Mouse (Mus musculus) heart, postnatal 4 days (tissue): Measurements from ENCODE around the gene Bag5. TPM values are rescaled to one million over a fixed set of nuclear protein-coding genes. Genes with fewer than 3 reads are reported as not detected.
A peak's percentile ranks its signal among the peaks of the same experiment; 100 is the strongest.
"Not testable (repeated sequence)": the region's sequence is repeated elsewhere in the genome, so short reads cannot be mapped to it uniquely, and the experiment has no call there.

Experiments used
- DNase-seq: peaks from one replicate; pipeline ENCODE4 v3.0.0; 2021
- total RNA-seq, 2 experiments: library from RNA; stranded (reverse); gene quantifications; 2 replicates each; pipeline ENCODE4 v1.2.3; 2021

The Bag5 gene
- total RNA-seq: 10 to 100 TPM; 29.3 to 32.6 TPM

DNA sequence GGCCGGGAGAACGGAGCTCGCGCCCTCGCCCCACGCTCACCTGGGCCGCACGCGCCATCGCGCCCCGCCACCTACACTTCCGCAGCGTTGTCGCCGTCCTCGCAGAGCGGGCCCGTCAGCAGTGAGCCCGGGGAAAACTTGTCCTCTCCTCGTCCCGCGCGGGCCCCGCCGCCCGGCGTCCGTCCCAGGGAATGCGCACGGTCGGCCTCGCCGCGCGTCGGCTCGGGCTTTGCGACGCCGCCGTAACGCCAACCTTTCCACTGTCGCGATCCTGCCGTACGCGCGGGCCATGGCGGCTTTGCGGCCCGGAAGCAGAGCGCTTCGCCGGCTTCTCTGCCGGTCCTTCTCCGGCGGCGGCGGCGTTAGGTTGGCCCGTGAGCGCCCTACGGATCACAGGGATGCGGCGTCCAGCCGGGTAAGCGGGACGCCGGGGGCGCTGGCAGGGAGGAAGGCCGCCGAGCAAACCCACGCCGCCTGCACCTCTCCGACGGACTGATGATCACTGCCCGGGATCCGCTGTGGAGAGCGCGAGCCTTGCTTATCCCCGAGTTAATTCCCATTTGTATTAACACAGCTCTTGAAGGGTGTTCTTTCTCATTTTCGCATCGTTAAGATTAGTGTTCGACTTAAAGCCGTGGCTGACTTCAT lies at the start of gene Bag5, which contains the start of gene Apopt1:
Gene Bag5, minus strand, starts transcription at position 254 of the 648 bp plus-strand sequence.
Gene Apopt1, plus strand, starts transcription at position 258 of the 648 bp plus-strand sequence.
- peak; percentile 93 for DNase-seq

DNA sequence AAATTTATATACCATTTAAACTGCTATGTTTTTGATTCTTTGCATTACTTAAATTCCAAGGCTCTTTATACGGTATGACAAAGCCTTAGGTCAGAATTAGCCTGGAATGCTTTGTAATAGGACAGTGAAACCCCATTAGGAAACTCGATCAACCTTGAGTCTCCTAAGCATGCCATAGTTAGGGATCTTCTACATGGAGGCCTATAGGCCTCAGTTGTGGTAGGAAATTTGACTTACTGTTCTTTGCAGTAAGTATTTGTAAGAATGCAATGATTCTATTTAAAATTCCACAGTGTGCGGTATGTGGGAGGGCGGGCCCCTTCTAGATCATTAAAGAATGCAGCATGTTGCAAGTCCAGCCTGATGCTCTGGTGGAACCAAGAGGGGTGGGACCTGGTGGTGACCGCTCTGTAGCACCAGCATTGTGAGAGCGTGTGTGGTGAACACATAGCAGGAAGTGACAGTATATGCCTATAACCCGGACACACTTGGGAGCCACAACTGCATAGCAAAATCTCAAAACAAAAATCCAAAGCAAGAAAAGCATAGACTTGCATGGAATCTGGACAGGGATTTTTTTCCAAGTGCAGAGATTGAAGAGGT lies 47.4 kb upstream of the Bag5 start:
- DNase-seq: no peak

DNA sequence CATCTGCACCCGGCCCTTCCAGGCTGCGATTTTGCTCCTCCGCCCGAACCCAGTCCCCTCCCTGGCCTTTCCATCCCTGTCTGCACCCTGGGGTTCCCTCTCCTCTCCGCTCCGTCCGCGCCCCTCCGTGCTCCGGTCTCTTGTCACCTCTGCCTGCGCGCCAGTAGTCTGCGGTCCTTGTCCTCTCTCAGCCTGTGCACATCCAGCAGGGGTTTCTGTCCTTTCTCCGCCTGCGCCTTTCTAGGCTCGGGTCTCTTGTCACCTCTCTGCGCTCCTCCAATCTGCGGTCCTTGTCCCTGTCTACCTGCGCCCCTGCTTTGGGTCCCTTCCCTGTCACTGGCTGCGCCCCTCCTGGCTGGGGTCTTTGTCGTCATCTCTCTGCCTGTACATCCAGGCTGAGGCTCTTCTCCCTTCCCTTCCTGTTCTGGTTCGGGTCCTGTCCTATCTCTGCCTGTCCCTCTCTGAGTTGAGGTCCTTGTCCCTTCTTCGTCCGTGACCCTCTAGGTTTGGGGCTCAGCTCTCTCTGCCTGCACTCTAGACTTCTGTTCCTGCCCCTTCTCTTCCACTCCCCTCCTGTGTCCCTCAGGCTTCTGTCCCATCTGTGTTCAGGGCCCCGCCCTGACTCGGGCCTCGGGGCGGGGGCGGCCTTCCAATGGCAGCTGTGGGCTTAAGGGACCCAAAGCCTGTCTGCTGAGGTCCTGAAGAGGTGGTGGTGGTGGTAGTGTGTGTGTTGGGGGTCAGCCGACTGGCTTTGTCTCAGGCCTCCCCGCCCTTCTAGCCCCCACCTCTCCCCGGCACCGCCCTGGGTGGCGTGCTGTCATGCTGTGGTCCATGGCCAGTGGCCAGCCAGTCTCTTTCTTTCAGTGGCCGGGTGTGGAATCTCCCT lies 46.4 kb upstream of the Bag5 start:
- DNase-seq: peak; percentile 84

DNA sequence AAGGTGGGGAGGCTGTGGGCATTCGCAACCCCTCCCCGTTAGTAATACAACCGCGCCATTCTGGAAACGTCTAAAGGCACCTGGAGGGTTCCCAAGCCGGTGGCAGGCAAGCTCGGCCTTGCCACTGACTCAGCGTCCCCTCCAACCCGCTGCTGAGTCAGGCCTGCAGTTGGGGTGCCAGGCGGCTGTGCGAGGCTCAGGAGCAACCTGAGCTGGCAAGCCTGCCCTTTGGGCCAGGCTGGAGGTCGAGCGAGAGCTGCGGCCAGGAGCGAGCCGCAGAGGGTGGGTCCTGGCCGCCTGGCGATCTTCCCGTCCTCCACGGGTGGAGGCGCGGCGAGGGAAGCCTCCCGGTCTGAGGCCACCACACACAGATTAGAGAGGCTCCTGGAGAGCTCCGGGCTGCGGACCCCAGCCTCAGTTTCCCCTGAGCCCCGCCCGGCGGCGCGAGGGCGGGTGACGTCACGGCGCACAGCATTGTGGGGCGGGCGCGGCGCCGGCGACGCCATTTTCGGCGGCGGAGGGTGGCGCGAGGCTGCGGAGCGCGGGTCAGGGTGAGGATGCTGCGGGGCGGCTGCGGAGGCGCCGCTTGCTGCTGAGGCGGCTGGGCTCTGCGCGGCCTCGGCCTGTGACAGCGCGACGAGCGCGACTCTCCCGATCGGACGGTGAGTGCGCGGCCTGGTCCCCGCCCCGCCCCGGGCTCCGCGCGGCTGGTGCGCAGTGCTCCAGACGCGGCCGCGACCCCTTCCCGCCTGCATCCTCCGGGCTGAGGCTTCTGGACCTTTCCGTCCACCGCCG lies 45.5 kb upstream of the Bag5 start, which contains the start of gene Klc1:
Gene Klc1, plus strand, starts transcription at position 469 of the 795 bp plus-strand sequence.
- DNase-seq: peak; percentile 83

DNA sequence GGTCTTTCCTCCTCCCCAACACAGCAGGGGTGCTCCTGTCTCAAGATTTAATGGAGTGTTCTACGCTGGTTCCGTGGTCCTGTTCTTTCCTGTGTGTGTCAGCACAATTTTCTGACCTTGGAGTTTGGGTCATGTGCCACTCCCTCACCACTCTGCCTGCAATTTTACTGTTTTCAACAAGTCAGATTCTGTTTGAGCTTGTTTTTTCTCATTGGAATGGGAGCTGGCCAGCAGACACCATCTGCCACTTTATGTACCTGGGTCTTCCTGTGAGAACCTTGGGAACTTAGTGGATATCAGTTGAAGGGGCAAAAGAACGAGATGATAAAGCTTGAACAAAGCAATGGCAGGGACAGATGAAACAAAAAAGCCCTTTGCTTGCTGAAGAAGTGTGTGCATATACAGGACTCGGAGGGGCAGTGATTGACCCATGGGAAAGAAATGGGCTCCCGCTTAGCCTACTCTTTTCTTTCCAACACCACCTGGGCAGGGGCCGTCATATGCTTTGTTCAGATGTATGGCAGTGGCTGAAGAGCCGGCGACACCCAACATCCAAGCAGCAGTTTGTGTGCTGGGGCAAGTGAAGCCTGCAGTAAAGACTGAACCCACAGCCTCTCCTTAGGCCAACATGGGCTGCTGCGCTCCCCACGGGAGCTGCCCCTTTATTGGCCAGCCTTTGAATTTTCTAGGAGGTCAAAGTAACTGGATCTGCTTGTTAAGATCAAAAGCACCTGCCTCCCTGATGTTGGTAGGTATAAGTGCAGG lies 44.7 kb upstream of the Bag5 start:
- no peak for DNase-seq

DNA sequence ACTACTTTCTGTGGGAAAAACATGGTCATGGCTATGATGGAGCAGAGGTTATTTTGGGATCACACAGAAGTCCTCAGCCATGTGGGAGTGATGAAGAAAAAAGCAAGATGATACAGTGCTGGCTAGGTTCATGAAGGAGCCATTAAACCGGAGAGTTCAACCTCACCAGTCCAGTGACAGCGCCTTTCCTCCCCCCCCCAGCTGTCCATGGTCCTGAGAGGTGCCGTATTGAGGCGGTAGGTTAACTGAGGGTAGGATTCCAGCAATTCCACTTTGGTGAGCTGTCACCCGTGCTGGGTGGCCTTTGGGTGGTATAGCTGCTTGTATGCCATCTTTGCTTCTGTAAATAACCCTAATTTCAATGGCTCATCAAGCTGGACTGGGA lies 43.6 kb upstream of the Bag5 start:
- no peak for DNase-seq

DNA sequence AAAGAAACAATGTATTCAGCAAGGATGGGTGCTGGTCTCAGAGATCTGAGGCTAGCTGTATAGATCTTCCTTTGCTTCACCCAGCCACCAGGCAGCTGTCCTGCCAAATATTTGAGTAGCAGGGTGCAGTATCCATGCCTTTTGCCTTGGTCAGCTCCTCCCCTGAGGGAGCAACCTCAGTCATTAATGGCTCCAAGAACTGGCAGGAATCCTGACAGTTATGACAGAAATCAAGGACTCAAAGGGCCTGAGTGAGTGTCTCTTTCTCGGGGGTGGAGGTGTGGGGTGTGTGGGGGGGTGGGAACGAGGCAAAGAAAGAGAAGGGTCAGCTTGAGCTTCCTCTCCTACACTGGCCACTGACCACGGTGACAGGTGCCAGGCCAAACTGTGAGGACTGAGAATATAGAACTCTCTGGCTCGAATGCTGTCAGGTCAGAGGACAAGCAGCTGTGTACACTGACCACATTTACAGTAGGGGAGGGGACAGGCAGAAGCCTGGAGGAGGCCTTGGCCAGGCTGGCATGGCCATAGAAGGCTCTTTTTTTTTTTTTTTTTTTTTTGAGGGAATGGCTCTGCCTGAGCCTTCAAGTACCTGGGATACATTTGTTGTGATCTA lies 43.1 kb upstream of the Bag5 start:
- no peak for DNase-seq

DNA sequence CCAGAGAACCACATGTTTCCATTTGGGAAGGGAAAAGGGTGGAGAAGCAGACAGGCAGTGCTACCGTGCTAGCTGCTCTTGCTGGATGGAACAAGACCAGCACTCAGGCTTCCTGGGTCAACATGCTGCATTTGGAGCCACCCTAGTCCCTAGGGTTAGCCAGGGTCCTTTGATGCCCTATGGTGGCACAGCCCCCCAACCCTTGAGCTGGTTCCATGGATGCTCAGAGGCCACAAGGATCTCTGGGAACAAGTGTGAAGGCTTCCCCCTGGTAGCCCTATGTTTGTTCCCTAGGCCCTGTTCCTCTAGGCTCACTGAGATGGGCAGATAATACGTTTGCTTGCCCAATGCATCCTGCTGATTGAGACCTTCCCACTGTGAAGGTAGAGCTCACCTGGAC lies 42.2 kb upstream of the Bag5 start:
- no peak for DNase-seq

DNA sequence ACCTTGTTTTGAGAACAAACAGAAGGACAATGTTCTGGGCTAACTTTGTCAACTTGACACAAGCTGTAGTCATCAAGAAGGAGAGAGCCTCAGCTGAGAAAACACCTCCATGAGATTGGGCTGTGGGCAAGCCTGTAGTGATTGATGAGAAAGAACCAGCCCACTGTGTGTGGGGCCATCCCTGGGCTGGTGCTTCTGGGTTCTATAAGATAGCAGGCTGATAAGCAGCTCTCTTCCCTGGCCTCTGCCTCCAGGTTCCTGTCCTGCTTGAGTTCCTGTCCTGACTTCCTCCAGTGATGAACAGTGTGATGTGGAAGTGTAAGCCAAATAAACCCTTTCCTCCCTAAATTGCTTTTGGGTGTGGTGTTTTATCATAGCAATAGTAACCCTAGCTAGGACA lies 41.7 kb upstream of the Bag5 start:
- DNase-seq: no peak

DNA sequence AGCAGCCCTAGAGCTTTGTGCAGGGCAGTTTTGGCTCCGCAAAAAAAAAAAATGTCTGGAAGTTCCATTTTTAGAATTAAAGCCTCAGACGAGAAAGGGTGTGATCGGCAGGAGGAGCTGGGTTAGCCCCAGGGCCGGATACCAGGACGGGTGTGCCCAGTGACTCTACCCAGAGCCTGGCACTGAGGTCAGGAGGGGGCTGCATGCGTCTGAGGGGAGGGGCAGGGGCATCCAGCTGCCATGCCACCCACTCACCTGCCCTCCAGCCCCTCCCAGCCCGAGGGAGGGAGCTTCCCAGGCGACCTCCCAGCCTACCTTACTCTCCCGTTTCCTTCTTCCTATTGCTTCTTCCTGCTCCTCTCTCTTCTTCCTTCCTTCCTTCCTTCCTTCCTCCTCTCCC lies 40.3 kb upstream of the Bag5 start:
- no peak for DNase-seq

DNA sequence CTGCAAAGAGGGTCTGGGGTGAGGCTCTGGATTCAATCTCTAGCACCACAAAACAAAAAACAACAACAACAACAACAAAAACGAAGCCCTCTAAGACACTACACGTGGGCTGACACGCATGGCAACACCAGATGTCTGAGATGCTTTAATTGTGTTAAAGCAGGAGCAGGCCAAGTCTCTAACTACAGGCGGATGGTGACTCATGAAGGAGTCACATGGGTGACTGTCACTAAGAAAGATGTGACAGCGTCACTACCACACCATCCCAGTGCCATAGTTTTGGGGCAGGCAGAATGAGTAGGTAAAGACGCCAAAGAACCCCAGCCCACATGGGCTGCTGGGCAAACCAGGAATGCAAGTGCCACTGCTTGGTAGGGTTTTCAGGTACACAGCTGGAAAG lies 39.4 kb upstream of the Bag5 start:
- no peak for DNase-seq

DNA sequence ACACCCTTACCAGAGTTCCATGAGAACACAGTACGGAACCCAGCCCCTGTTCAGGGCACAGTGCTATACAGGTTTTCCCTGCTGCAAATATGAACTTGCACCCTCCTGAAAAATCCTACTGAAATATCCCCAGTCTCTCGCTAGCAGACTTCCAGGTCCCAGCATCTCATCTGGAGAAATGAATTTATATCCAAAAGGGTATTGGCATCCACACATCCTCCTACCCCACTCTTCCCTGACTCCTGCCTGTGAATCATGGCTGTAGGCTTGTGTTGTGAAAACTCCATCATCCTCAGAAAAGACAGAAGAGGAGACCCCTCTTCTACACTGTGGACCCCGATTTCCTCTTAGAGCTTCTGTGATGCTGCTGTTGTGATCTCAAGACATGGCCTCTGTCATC lies 37.7 kb upstream of the Bag5 start:
- no peak for DNase-seq

DNA sequence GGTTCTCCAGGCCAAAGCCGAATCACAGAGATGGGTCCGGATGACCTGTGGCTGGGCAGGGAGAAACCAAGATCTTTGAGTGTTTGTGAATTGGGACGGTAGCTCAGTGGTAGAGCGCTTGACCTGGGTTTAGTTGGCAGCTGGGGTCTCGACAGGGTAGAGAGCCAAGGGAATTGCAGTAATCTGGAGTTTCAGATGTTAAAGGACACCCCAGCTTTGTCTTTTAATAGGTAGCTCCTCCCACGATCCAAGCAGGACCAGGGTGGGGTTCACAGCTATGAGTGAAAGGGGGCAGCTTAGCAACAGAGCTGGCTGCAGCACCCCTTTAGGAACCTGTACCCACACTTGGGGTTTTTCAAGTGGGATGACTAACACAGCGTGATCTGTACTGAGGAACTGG lies 34.4 kb upstream of the Bag5 start:
- no peak for DNase-seq

DNA sequence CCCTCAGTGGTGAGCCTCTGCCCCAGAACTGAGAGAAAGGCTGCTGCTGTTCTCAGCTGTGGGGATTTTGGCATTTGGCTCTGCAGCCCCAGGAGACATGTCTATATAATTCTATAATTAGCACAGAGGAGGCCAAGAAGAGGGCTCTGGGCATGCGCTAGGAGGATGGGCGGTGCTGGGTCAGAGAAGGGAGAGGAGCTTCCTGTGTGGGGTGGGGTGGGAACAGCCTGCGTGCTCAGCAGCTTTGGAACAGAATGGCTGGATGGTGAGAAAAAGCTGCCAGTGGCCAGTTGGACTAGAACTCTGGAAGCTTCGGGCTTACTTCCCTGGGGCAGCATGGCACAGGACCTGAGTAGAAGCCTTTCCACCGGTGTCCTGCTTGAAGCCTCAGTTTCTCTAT lies 33.0 kb upstream of the Bag5 start:
- DNase-seq: peak; percentile 90

DNA sequence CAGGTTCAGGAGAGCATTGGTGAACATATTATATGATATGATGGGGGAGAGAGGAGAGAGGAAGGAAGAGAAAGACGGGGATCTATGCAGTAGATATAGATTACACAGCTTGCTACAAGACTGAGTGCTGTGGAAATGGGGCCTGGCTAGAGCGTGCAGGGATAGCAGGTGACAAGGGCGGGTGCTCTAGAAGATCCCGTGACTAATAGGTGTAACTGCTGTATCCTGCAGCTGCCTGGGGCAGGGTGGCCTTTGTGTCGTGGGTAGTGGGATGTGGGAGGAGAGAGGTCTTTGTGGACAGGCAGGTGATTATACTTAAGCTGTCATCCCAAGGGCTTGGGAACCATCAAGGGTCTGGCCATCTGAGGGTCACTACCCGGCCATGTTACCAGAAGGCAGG lies 32.2 kb upstream of the Bag5 start:
- DNase-seq: no peak

DNA sequence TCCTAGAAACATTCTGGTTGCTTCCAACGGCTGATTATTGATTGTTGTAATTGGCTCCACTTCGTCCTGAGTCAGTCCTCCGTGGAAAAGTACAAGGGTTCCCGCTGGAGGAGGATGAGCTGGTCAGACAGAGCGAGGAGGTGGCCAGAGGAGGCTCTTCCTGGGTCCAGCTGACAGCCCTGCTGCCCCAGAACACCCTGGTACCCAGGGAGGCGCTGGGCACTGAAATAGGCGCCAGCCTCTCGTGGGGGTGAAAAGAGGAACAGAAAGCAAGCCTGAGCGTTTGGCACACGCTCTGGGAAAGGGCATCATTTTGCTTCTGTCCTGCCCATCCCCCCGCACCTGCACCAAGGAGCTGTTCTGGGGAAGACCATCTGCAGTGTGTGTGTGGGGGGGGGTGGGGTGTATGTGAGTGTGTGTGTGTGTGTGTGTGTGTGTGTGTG lies 30.9 kb upstream of the Bag5 start:
- DNase-seq: no peak

DNA sequence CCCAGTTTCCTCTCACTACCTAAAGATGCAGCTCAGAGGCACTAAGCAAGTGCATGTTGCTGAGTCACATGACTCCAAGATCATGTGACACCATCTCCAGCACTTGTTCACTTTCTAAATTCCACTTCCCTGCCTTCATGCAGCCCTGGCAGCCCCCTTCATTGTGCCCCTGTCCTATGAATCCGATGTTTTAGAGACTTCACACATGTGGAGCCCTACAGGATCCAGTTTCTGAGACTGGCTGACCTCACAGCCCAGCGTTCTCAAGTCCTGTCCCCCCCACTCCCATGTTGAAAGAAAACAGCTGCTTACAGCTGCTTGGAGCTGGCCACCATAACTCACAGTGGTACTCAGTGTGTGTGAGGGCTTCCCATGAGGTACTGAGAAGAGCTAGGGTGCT lies 30.4 kb upstream of the Bag5 start:
- DNase-seq: peak; percentile 57

DNA sequence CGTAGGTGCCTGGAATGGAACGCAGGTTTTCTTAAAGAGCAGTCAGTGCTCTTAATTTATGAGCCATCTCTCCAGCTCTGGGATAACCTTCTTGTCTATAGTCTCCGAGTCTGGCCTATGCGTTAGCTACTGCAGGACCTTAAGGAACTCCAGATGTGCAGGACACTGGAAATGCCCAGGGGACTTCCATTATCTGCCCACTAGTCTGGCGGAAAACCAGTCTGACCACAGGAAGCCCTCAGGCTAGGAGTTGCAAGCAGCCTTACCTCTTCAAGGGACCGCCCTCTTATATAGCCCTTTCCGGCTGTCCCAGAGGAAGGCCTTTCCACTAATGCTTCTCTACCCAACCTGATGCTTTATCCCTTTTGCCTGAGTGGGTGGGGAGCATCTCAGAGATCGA lies 28.3 kb upstream of the Bag5 start:
- DNase-seq: no peak

DNA sequence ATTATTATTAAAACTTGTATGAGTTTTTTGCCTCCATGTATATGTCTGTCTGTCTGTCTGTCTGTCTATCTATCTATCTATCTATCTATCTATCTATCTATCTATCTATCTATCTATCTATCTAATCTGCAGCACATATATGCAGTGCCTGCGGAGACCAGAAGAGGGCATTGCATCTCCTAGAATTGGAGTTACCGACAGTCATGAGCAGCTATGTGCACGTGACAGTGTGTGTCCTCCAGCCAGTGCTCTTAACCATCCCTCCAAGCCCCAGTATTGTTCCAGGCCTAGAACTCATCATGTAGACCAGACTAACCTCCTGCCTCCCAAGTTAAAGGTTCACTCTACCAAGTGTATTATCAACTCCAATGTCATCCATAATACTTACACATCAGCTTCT lies 25.7 kb upstream of the Bag5 start:
- DNase-seq: peak; percentile 66

DNA sequence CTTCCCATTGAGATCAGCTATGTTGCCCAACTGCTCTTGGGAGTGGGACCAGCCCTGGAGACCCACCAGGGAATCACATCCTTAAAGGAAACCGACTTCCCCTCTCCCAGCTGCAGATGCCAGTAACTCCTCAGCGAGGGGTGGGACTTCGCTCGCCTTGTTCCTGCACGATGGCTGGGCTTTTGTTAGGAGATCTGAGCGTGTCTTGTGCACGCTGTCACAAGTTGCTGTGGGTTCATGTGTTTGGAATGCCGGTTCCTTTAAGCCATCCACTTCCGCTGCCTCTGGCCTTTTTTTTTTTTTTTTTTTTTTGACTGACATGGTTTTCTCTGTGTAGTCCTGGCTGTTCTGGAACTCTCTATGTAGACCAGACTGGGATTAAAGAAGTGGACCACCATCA lies 24.3 kb upstream of the Bag5 start:
- DNase-seq: no peak

DNA sequence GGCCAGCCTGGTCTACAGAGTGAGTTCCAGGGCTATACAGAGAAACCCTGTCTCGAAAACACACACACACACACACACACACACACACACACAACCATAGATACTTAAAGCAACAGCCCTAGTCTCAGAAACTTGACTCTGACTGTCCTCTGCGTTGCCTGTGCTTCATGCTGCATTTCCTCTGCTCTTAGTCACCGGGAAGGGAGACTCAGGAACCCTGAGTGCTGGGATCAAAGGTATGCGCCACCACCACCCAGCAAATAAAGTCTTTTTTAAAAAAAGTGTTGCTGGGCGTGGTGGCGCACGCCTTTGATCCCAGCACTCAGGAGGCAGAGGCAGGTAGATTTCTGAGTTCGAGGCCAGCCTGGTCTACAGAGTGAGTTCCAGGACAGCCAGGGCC lies 23.6 kb upstream of the Bag5 start:
- DNase-seq: not testable (repeated sequence)
